Mouse (Mus musculus): ENCODE results near the gene Nop58. TPM values are rescaled to one million over a fixed set of nuclear protein-coding genes. Genes with fewer than 3 reads are reported as not detected.

Nop58 gene
- total and polyA plus RNA-seq, 2 experiments: 14.2 to 18.3 TPM

- Histone ChIP-seq H3K79me2 (ENCODE audit: control insufficient read depth, insufficient read depth, low read length) (peaks cover 20% of the 10 kb centered on the region; the same call in 1 of the 2 replicates), H3K4me1 (ENCODE audit: control insufficient read depth, insufficient read depth, low read length) (peaks cover 11% of the 10 kb centered on the region), H3K4me3 (ENCODE audit: insufficient read depth, low read depth, low read length) (peak overlapping the region; percentile 92), H3K27me3 (ENCODE audit: control insufficient read depth, insufficient read depth, low read length) (no peaks in the 10 kb centered on the region), H3K27ac (replicated peaks; ENCODE audit: insufficient read depth, low read depth, low read length) (peak overlapping the region; percentile 63), H3K36me3 (ENCODE audit: control insufficient read depth, insufficient read depth, low read length) (0 out of 2 replicates have a peak, but pooled peaks cover 1% of the 10 kb centered on the region), H3K9ac (ENCODE audit: low read depth, low read length) (peak overlapping the region; percentile 92)
- TF ChIP-seq CTCF (IDR thresholded peaks at IDR 0.05; ENCODE audit: low read depth, low read length): no peak
- TF ChIP-seq POLR2A (IDR thresholded peaks at IDR 0.05; ENCODE audit: extremely low read depth, insufficient read depth, low read length): no peak
- peak; percentile 52 for DNase-seq (ENCODE audit: extremely low read depth, low read depth, low spot score)
- WGBS: 2% methylated on average over 53 of the region's 54 CpGs
Observed at GRCm38 (mm10) chr1:59669962-59670630, 14.7 kb upstream of the Nop58 start.

- no peaks in the 10 kb centered on the region for H3K27me3 ChIP-seq (ENCODE audit: control insufficient read depth, insufficient read depth, low read length)
- peak; percentile 83 for DNase-seq (ENCODE audit: extremely low read depth, low read depth, low spot score)
- H3K79me2 ChIP-seq (ENCODE audit: control insufficient read depth, insufficient read depth, low read length): peaks cover 20% of the 10 kb centered on the region; the same call in 1 of the 2 replicates
- H3K36me3 ChIP-seq (ENCODE audit: control insufficient read depth, insufficient read depth, low read length): 0 out of 2 replicates have a peak, but pooled peaks cover 1% of the 10 kb centered on the region
- H3K4me3 ChIP-seq (ENCODE audit: insufficient read depth, low read depth, low read length): peak within 1 kb of the TSS; percentile 92
- H3K9ac ChIP-seq (ENCODE audit: low read depth, low read length): peak within 1 kb of the TSS; percentile 92
- under 1% methylated on average over 36 of the region's 36 CpGs for WGBS
- peak within 1 kb of the TSS; percentile 76 for H3K27ac ChIP-seq (replicated peaks; ENCODE audit: insufficient read depth, low read depth, low read length)
- peak; percentile 87 for TF ChIP-seq POLR2A (IDR thresholded peaks at IDR 0.05; ENCODE audit: extremely low read depth, insufficient read depth, low read length)
- no peak for TF ChIP-seq CTCF (IDR thresholded peaks at IDR 0.05; ENCODE audit: low read depth, low read length)
- peaks cover 11% of the 10 kb centered on the region for H3K4me1 ChIP-seq (ENCODE audit: control insufficient read depth, insufficient read depth, low read length)
Observed at GRCm38 (mm10) chr1:59670641-59671168, 14.1 kb upstream of the Nop58 start, which contains the start of gene Sumo1. TSS of gene Sumo1 (minus strand) at chr1:59670834.

GRCm38 (mm10) chr1:59673661-59674060 lies 11.1 kb upstream of the Nop58 start:
- no peak overlapping the region for H3K4me3 ChIP-seq (ENCODE audit: insufficient read depth, low read depth, low read length)
- H3K9ac ChIP-seq (ENCODE audit: low read depth, low read length): no peak overlapping the region
- WGBS: 99% methylated on average over 2 of the region's 2 CpGs
- DNase-seq (ENCODE audit: extremely low read depth, low read depth, low spot score): no peak
- no peaks in the 10 kb centered on the region for H3K27me3 ChIP-seq (ENCODE audit: control insufficient read depth, insufficient read depth, low read length)
- no peak for TF ChIP-seq POLR2A (IDR thresholded peaks at IDR 0.05; ENCODE audit: extremely low read depth, insufficient read depth, low read length)
- no peak for TF ChIP-seq CTCF (IDR thresholded peaks at IDR 0.05; ENCODE audit: low read depth, low read length)
- H3K27ac ChIP-seq (replicated peaks; ENCODE audit: insufficient read depth, low read depth, low read length): no peak overlapping the region
- no peaks in the 10 kb centered on the region for H3K36me3 ChIP-seq (ENCODE audit: control insufficient read depth, insufficient read depth, low read length)
- peaks cover 5% of the 10 kb centered on the region; the same call in 1 of the 2 replicates for H3K4me1 ChIP-seq (ENCODE audit: control insufficient read depth, insufficient read depth, low read length)
- H3K79me2 ChIP-seq (ENCODE audit: control insufficient read depth, insufficient read depth, low read length): peaks cover 12% of the 10 kb centered on the region; the same call in 1 of the 2 replicates

- peak overlapping the region; percentile 20; the same call in 1 of the 2 replicates for H3K27ac ChIP-seq (replicated peaks; ENCODE audit: insufficient read depth, low read depth, low read length)
- peak overlapping the region; percentile 52; the same call in 1 of the 2 replicates for H3K9ac ChIP-seq (ENCODE audit: low read depth, low read length)
- TF ChIP-seq POLR2A (IDR thresholded peaks at IDR 0.05; ENCODE audit: extremely low read depth, insufficient read depth, low read length) (no peak), CTCF (IDR thresholded peaks at IDR 0.05; ENCODE audit: low read depth, low read length) (no peak)
- 10% methylated on average over 11 of the region's 11 CpGs for WGBS
- peak overlapping the region; percentile 50 for H3K4me3 ChIP-seq (ENCODE audit: insufficient read depth, low read depth, low read length)
- H3K36me3 ChIP-seq (ENCODE audit: control insufficient read depth, insufficient read depth, low read length): no peaks in the 10 kb centered on the region
- peaks cover 18% of the 10 kb centered on the region for H3K79me2 ChIP-seq (ENCODE audit: control insufficient read depth, insufficient read depth, low read length)
- H3K27me3 ChIP-seq (ENCODE audit: control insufficient read depth, insufficient read depth, low read length): no peaks in the 10 kb centered on the region
- peaks cover 15% of the 10 kb centered on the region for H3K4me1 ChIP-seq (ENCODE audit: control insufficient read depth, insufficient read depth, low read length)
- DNase-seq (ENCODE audit: extremely low read depth, low read depth, low spot score): no peak
Observed at GRCm38 (mm10) chr1:59683926-59684818, 599 bp upstream of the Nop58 start.

GRCm38 (mm10) chr1:59687493-59687892 lies 2.7 kb downstream of the Nop58 start:
- no peak for TF ChIP-seq POLR2A (IDR thresholded peaks at IDR 0.05; ENCODE audit: extremely low read depth, insufficient read depth, low read length)
- no peak for TF ChIP-seq CTCF (IDR thresholded peaks at IDR 0.05; ENCODE audit: low read depth, low read length)
- H3K9ac ChIP-seq (ENCODE audit: low read depth, low read length): no peak overlapping the region
- H3K4me1 ChIP-seq (ENCODE audit: control insufficient read depth, insufficient read depth, low read length): peaks cover 15% of the 10 kb centered on the region
- H3K4me3 ChIP-seq (ENCODE audit: insufficient read depth, low read depth, low read length): no peak overlapping the region
- 14% methylated on average over 1 of the region's 1 CpGs for WGBS
- no peaks in the 10 kb centered on the region for H3K27me3 ChIP-seq (ENCODE audit: control insufficient read depth, insufficient read depth, low read length)
- no peak for DNase-seq (ENCODE audit: extremely low read depth, low read depth, low spot score)
- H3K79me2 ChIP-seq (ENCODE audit: control insufficient read depth, insufficient read depth, low read length): peaks cover 20% of the 10 kb centered on the region
- no peak overlapping the region for H3K27ac ChIP-seq (replicated peaks; ENCODE audit: insufficient read depth, low read depth, low read length)
- peaks cover 10% of the 10 kb centered on the region for H3K36me3 ChIP-seq (ENCODE audit: control insufficient read depth, insufficient read depth, low read length)

Measured in liver, adult 2 months (tissue).